Mouse (Mus musculus) kidney, postnatal 4 days (tissue): Measurements from ENCODE around the gene Pitpnm2.

Experiments
- DNase-seq, 2 experiments: peaks; one replicate each; pipeline ENCODE4 v3.0.0; 2021; ENCODE audit warnings: mixed read lengths in 2 of 2

The Pitpnm2 gene

DNA sequence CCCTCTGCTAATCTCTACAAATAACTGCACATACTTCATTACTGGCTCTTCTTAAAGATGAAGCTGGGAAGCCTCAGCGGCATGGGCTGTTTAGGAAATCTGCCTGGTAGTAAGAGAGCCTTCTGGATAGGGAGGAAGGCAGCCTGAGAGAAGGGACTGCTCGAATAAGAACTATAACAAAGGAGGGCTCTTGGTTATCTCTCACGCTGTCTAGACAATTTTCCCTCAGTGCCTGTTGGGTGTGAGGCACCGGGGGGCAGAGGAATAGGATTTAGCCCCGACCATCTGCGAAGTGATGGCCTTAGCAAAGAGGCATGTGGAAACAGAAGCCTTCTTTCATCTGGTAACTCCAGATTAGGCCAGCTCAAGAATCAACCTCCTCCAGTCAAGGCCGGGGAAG, 2.3 kb downstream of the Pitpnm2 start:
- DNase-seq, result no peak

DNA sequence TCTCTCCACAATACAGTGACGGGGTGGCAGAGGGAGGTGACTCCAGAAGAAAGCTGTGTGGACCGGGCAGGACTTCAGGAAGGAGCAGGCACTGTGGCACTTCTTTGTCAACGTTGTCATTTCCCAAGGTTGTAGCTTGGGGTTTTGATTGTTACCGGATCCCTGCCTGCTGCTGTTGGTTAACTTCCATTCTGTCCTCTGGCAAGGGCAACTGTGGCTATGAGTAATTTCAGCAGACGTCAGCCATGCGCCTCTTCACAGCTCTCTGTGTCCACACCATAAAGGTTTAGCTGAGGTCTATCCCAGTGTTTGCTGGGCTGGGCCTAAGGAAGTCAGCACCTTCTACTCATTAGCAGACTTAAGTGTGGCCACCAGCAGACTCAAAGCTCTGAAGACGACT, 4.7 kb downstream of the Pitpnm2 start:
- no peak for DNase-seq

DNA sequence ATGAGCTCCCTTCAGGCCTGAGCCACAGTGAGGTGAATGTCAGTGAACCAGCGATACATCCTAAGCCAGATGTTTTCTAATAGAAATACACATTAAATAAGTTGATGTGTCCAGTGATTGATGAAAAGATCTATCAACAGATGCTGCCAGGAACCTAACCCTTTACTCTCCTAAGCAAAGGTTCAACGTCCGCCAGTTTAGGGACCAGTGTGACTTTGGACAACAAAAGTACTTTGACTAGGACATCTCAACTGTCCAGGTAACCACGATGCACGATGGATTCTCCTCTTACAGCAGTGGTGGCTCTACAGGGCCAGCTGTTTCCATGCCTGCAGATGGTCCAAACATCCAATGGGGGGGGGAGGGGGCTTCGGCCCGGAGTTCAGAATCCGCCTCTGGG, 5.1 kb downstream of the Pitpnm2 start:
- no peak for DNase-seq

DNA sequence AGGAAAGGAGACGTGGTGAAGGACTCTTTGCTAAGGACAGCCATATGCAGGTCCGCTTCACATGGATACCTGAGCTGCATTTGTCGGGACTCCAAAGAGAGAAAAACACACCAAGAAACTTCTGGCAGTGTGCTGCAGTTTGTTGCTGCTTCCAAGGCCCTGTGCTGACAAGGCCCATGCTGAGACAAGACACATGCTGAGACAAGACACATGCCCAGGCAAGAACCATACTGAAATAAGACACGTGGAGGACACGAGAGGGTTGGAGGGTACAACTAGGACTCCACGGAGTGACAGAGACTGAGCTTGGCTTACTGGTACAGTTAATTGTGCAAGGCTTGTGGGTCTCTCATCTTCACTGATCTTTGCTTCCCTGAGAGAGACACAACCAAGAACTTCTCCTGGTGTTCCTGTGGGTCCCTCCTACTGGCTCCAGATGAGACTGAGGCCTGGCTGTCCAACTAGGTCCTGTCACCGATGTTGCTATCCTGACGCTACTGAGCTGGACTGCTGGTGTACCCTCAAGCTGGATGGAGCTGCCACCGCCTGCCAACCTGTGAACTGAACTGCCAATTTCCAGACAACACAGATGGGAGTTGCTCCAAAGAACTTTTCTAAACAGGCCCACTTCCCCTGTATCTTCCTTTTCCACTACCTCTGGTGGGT, 6.2 kb downstream of the Pitpnm2 start:
- DNase-seq, result no peak

DNA sequence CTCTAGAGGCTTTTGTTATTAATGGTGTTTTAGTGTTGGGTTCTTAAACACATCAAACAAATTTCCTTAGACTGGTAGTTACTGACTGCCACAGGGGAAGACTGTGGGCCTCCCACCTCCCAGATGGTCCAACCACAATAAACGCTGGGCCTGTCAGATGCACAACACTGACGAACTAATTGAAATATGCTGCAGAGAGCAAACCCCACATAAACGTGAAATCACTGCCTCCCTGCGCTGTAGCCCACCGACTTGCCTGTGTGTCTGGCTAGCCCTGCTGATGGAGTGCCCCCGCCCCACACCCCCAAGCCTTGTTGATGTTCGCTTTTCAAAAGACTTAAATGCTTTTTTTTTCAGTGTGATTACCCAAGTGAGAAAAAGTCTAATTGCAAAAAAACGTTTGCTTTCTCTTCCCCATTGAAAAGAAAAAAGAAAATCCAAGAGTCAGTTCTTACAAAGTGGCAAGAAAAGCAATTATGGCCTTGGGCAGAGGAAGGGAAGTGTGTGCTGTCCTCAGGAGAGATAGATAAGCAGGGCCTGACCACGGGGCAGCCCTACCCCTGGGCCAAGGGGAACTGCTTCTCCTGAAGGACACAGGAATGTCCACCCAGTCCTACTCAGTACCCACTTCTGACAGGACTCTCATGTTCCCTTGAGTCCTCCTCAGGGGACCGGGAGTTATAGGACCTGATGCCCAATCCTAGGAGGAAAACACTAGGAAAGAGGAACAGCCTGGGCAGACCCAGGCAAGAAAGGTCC, 7.7 kb downstream of the Pitpnm2 start:
- DNase-seq, result no peak

DNA sequence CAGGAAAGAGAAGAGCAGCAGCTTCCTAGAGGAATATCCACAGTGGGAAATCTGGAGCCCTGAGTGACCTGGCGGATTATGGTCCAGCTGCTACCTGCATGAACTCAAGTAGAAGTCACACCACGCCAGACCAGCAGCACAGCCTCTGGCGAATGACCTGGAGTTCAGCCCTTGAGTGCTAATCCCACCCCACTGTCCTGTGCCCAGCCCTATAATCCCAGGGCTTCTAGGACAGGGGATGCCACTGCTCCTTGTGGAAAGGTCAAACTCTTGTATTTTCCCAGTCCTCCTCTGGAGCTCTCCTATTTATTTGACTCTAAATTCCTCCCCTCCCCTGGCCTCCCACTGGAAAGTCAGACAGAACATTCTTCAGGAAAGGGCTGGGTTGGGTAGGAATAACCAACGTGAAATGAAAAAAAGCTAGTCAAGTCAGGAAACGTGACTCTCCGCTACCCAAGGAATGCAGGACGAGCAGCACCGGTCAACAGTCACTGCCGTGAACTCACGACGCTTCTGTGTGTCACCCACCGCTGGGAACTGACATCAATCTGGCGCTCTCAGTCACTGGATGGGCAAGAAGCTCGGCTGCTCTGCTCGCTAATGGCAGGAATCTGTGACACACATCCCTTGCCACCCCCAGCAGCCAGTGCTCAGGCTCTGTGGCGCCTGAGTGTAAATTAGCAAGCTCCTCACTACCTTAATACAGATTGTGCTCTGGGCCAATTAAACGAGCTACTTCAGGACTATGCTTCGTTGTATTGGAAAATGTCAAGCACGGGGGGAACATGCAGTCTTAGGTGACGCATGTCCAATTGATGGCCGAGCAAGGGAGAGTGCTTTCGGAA, 8.5 kb downstream of the Pitpnm2 start:
- peak; percentile 46 to 61 for DNase-seq

DNA sequence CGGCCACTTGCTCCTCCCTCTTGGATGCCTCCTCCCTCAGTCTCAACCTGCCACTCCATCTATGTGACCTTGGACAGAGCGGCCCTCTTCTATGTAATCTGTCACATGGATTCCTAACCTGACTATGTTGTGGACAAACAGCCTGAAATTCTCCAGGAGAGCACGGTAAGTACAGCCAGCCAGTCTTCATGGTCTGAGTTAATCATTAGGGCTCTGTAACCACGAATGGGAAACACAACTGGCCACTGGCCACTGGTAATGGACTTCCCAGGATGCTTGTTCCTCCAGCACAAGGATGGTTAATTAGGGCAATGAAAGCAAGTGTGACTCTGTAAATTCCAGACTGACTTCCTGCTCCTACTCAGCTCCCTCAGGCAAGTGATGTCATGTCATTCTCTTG, 13.4 kb downstream of the Pitpnm2 start:
- peak in 1 of 2 experiments; percentile 46 for DNase-seq

DNA sequence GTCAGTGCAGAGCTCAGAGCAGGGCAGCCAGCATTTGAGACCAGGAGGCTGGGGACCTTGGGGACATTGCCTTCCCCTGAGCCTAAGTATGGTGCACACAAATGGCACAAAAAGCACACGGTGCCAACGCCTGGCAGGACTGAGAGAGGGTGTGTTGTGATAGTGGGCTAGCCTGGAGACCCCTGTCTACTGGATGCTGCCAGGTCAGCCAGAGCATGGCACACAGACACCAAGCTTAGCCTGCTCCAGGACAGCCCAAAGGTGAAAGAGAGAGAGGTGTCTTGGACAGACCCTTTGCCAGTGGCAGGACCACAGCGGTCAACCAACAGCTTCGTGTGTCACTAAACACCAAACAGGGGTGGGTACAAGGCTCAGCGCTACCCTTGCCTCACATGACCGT, 14.8 kb downstream of the Pitpnm2 start:
- no peak for DNase-seq

DNA sequence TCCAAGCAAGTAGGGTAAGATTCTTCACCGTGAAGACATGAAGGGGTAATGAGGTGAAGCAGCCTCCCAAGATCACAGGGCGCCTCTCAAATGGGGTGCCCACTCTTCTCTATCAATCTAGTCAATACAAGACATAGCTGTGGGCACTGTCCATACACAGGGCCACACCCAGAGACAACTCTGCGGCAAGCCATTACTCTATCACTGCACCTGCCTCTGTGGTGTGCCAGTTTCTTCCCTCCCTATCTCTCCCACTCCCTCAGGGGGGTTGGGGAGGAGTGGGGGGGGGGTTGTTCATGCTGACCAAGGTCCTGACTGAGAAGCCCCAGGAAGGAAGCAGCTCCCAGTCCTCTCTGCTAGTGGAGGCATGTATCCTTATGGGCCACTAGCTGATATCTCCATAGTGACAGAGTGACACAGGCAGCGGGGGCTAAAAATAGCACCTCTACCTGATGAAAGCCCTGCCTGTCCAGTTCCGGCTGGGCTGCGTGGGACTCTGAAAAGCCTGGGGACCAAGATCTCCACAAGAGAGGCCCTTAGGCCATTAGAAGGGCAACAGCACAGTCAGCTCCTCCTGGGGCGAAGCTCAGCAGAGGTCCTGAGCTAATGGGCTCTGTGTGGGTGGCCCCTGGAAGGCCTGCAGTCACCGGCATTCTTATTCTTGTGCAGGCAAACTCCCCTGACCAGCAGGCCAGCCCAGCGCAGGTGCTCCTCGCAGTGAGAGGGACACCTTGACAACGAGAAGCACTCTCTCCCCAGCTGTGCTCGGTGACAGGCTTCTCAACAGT, 15.5 kb downstream of the Pitpnm2 start:
- DNase-seq, result no peak

DNA sequence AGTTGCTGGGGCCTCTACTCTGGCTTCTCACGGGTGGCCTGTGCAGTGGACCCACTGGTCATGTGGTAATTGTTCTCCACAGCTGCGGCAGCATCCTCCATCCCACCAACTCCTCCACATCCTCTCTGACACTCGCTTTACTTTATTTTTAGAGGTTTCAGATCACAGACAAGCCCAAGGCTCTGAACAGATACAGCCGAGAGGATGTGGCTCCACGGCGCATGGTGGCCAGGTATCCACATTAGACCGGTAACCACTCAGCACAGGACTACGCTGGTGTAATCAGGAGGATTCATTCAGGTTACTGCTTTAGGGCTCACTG, 16.5 kb downstream of the Pitpnm2 start:
- no peak for DNase-seq

DNA sequence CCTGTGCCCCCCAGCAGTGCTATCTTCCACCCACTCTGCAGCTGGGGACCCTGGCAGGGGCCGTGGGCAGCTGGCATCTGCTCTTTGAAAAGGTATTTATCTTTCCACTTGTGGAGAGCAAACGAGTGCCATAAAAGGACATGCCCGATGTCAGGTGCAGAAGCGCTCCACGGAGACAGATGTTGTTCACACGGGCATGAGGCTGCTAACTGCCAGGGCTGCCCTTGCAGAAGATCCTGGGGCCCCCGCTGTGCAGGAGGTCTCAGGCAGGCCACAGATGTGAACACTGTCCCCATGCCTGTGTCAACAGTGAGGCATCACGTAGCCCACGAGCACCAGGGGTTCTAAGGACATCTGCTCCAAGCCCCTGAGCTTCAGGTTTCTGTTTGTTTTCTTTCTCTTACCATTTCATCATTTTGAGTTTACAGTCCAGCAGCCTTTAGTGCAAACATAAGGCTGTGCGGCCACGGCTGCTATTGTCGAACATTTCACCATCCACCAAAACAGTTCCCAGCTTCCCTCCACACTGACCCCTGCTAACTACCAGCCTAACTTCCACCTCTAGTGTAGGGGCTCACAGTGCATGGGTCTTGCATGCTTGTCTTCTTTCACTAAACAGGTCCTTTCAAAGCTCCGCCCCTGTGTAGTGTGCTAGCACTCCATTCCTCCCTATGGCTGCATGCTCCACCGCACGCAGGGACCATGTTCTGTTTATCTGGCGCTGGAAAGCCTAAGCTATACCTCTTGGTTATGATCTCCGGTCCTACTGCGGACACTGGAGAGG, 17.0 kb downstream of the Pitpnm2 start:
- DNase-seq, result no peak

DNA sequence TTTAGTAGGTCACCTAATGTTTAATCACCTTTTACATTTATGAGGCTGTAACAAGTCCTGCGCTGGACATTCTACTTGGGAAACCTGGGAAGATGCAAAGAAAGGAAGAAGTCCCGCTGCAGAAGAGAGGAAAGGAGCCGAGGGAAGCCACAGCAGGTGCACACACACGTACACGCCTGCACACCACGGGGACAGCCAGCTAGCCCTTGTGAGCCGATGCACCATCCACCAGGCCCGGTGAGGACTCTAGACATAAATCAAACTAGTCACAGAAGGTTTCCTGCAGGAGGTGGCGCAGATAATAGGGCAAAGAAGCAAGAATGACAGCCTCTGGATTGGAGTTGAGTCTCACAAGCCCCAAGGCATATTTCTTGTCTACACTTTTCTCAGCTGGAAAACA, 19.1 kb downstream of the Pitpnm2 start:
- DNase-seq, result no peak

DNA sequence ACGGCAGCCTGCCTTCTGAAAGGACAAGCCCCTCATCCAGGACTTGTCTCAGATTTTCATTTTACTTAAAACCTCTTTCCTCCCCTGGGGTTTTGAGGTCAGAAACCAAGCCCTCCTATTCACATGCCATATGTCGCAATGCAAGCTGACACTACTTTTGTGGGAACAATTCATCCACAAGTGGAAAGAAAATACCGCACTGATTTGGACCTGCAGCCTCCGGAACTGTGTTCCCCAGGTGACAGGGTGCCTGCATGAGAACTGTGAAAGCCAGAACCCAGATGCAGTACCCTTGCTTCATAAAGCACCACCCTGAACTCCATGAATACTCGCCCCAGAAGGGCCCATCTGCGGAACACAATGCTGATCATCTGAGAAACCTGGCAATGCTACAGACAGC, 22.4 kb downstream of the Pitpnm2 start:
- no peak for DNase-seq

DNA sequence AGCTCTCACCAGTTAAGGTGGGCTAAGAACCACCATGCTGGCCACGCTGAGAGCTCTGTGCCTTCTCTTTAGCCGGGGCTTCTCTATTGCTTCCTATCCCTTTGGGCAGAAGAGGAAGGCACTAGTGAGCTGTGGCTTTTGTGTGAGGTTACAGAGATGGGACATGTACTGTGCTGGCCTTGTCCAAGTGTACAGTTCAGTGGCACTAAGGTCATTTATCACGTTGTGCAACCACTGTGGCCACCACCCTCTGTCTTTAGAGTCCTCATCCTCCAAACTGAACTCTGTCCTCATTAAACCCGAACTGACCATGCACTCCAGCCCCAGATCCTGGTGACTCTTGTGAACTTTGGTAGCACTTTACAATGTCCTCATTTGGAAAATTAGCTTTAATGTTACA, 23.1 kb downstream of the Pitpnm2 start:
- no peak for DNase-seq

DNA sequence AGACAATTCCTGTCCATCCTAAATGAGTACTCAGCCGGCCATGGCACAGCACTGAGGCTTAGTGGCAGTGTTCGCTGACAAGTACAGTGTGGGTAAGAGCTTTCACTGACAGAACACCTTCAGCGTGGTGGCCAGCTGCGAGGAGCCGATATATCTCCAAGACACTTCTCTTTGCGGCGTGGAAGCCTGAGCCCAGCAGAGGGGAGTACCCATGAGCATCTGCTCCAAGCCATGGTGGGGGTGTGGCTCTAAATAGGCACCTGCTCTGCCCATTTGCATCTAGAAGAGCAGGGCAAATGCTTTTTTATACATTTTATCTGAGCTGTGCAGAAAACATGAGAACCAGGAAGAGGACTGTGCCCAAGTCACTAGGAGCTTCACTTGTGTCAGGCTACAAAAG, 23.7 kb downstream of the Pitpnm2 start:
- no peak for DNase-seq

DNA sequence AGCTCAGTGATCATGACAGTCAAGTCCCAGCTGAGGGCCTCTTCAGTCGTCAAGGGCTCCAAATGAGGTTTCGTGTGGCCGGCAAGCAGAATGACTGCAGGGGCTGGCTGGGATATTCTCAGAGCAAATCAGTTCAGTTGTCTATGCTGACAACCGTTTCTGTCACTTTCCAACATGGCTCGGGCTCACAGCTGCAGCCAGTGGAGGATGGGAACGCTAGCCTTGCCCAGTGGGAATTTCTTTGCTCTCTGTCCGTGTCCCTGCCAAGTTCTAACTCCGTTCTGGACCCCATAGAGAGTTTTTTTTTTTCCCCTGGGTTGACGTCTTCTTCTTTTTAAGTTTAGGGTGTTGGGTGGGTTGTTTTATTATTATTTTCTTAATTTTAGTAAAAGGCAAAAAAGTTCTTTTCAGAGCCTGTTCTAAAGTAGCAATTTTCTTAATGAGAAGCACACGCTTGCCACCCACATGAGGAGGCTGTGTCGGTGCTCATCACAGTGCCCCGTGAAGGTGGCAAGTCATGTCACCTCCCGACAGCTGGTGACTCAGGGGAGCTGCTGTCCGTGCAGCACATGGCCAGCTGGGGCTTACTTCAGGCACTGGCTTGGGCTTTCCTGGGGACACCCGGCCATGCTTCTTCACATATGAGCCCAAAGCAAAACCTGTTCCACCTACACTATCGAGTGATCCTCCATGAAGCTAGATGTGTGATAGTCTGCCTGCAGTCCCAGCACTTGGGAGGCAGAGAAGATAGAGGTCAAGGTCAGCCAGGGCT, 25.1 kb downstream of the Pitpnm2 start:
- DNase-seq, result no peak

DNA sequence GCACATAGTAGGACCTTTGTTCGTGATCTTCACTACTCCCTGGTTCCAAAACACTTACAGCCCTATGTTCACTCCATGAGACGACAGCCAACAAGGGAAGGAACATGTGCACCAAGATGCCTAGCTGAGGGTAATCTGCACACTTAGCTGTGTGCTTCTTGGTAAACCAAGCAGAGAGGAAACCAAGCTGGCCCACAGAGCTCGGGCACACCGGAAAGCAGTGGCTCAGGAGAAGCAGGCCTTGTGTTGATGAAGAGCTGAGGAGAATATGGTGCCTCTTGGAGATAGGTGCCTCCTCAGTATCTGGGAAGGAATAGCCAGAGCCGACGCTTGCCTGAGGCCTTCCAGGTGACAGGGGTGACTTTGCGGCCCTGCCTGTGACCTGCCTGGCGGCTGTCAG, 26.0 kb downstream of the Pitpnm2 start:
- no peak for DNase-seq

DNA sequence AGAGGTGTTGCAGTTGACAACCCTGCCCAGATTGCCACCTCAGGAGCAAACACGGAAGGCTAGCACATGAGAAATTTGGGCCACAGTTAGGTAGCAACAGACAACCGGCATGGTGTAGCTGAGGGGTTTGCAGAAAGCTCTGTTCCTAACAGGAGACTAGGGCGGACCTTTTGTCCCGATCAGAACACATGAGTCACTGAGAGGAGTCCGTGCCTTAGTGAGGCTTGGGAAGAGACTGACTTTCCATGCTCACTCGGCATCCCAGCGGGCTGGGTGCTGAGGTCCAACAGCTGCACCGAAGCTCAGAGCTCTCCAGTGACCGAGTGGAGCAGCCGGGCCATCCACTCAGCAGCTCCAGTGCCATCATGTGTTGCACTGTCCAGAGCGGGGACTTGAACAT, 26.9 kb downstream of the Pitpnm2 start:
- DNase-seq, result no peak

DNA sequence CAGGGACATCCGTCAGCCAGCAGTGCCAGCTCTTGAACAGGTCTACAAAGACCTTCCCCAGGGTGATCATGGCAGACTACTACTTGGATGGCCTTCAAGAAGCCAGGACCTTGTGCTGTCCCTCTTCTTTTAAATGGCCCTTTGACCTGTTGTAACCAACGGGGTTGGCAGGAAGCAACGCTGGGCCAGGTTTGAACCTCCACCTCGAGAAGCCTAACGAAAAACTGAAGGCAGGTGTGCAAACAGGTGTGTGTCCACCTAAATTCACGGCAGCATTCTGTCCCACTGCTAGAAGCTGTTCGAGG, 27.9 kb downstream of the Pitpnm2 start:
- DNase-seq, result no peak

DNA sequence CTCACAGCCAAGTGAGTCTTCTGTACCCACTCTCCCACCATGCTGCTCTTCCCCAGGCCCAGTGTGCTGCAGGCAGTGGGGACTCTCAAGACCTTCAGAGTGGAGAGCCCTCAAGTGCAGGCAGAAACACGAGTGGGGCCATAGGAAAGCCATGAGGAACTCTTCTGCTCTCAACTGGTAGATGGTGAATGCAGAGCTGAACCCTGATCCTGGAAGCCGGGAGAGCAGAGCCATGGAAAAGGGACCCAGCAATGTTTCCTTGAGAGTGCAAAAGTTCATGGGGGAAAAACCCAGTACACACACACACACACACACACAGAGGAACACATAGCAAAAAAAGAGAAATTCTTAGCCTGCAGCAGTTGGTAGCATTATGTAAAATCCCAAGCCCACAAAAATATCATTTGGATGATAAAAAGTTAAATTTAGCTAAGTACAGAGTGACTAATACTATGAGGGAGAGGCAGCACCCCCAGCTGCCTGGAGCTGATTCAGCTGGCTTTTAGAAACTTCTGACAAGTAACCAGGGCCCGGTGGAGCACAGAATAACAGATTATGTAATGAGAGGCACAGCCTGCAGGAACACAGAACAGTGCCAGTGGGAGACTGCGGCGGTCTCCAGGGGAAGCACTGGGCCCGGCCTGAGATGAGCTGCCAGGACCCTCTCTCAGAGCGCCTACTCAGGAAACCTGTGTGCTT, 28.4 kb downstream of the Pitpnm2 start:
- DNase-seq, result peak; percentile 54 to 69

DNA sequence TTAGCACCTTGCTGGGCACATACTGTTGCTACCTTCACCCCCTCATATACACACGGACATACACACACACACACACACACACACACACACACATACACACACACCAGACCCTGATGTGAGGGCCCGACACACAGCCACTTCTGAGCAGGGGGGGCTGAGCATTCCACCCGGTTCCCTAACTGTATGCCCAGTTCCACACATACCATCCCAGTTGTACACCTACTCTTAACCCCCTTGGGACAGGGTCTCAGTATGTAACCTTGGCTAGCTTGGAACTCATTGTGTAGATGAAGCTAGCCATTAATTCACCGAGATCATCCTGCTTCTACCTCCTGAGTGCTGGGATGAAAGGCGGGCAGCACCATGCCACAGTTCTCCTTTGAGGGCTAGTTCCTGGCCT, 29.0 kb downstream of the Pitpnm2 start:
- DNase-seq, result no peak
